Mouse (Mus musculus) CH12.LX (cell line): ENCODE measurements around the gene Tcp11l2. TPM values are rescaled to one million over a fixed set of nuclear protein-coding genes. Genes with fewer than 3 reads are reported as not detected.

Experiments
- DNase-seq: peaks from one replicate; pipeline ENCODE4 v3.0.0-alpha.2; 2013; ENCODE audit errors: extremely low read depth
- H3K27ac ChIP-seq: 2 replicates; pipeline ENCODE4 v1.5.1; 2012; ENCODE audit warnings: low read depth, mild to moderate bottlenecking, control low read depth, moderate library complexity; ENCODE audit not compliant: insufficient read depth
- H3K27me3 ChIP-seq: replicated peaks from 2 replicates; pipeline ENCODE3; 2012; ENCODE audit warnings: inconsistent platforms
- H3K36me3 ChIP-seq, 2 experiments: replicated peaks in 1 of 2; 2 replicates each; pipeline versions ENCODE3 to v1.6.1; 2012; ENCODE audit warnings: inconsistent platforms in 1 of 2, low read length in 1 of 2, mild to moderate bottlenecking in 1 of 2, mixed read lengths in 1 of 2, moderate library complexity in 1 of 2; ENCODE audit not compliant: control insufficient read depth in 1 of 2, insufficient read depth in 1 of 2
- H3K4me1 ChIP-seq, 2 experiments: 2 replicates each; pipeline ENCODE4 v1.6.1; 2012; ENCODE audit warnings: inconsistent platforms in 1 of 2, moderate library complexity in 1 of 2; ENCODE audit not compliant: insufficient read depth in 2 of 2, control insufficient read depth in 1 of 2
- H3K4me2 ChIP-seq: 2 replicates; pipeline ENCODE4 v1.6.1; 2012; ENCODE audit warnings: low read depth, mild to moderate bottlenecking, control low read depth; ENCODE audit not compliant: poor library complexity, insufficient read depth, severe bottlenecking
- H3K4me3 ChIP-seq, 3 experiments: fragments of 150-350 bp in 1 of 3; sonication (generic) in 1 of 3; replicated peaks in 1 of 3; 2 replicates each; pipeline versions ENCODE3 to v1.5.1; 2011 to 2012; ENCODE audit warnings: low read depth in 2 of 3, low read length in 2 of 3, mild to moderate bottlenecking in 2 of 3, moderate library complexity in 2 of 3, control low read depth in 1 of 3, improper control_type of control experiment in 1 of 3, inconsistent platforms in 1 of 3, mixed read lengths in 1 of 3; ENCODE audit not compliant: poor library complexity in 1 of 3
- H3K79me2 ChIP-seq: replicated peaks from 2 replicates; pipeline ENCODE4 v1.6.1; 2012; ENCODE audit warnings: mild to moderate bottlenecking, moderate library complexity; ENCODE audit not compliant: control insufficient read depth, poor library complexity, insufficient read depth, severe bottlenecking; ENCODE audit errors: extremely low read depth
- H3K9ac ChIP-seq: 2 replicates; pipeline ENCODE4 v1.6.1; 2012; ENCODE audit warnings: low read depth, mild to moderate bottlenecking, control low read depth, moderate library complexity; ENCODE audit not compliant: insufficient read depth
- H3K9me3 ChIP-seq: replicated peaks from 2 replicates; pipeline ENCODE3; 2012; ENCODE audit warnings: low read length, inconsistent platforms, mixed read lengths
- BHLHE40 ChIP-seq: IDR thresholded peaks from 2 replicates; pipeline ENCODE4 v1.6.1; 2011; ENCODE audit warnings: mild to moderate bottlenecking, low read depth, low read length, improper control_type of control experiment
- CHD2 ChIP-seq: IDR thresholded peaks from 2 replicates; pipeline ENCODE4 v1.6.1; 2011; ENCODE audit warnings: low read length, improper control_type of control experiment
- CTCF ChIP-seq, 2 experiments: IDR thresholded peaks in 1 of 2; conservative IDR thresholded peaks in 1 of 2; 2 replicates each; pipeline ENCODE4 v1.5.1; 2011 to 2012; ENCODE audit warnings: low read depth in 2 of 2, low read length in 2 of 2, improper control_type of control experiment in 1 of 2, inconsistent platforms in 1 of 2, mild to moderate bottlenecking in 1 of 2, moderate library complexity in 1 of 2
- ELF1 ChIP-seq: IDR thresholded peaks from 2 replicates; pipeline ENCODE4 v1.6.1; 2014; ENCODE audit warnings: low read depth, mild to moderate bottlenecking, inconsistent platforms, low read length, improper control_type of control experiment
- ETS1 ChIP-seq: conservative IDR thresholded peaks from 2 replicates; pipeline ENCODE4 v1.6.1; 2012; ENCODE audit warnings: low read depth, mild to moderate bottlenecking, inconsistent platforms, low read length, improper control_type of control experiment, moderate library complexity
- IRF4 ChIP-seq: IDR thresholded peaks from 2 replicates; pipeline ENCODE4 v1.6.1; 2014; ENCODE audit warnings: low read depth, mild to moderate bottlenecking, inconsistent platforms, low read length, improper control_type of control experiment
- KAT2A ChIP-seq: IDR thresholded peaks from 2 replicates; pipeline ENCODE4 v1.6.1; 2012; ENCODE audit warnings: low read length, improper control_type of control experiment, inconsistent platforms; ENCODE audit not compliant: insufficient replicate concordance
- MAX ChIP-seq: IDR thresholded peaks from 2 replicates; pipeline ENCODE4 v1.6.1; 2011; ENCODE audit warnings: low read length, improper control_type of control experiment
- MAZ ChIP-seq: IDR thresholded peaks from 2 replicates; pipeline ENCODE4 v1.6.1; 2012; ENCODE audit warnings: low read depth, mild to moderate bottlenecking, inconsistent platforms, low read length, improper control_type of control experiment, moderate library complexity
- MEF2A ChIP-seq: IDR thresholded peaks from 2 replicates; pipeline ENCODE4 v1.6.1; 2014; ENCODE audit warnings: low read depth, mild to moderate bottlenecking, inconsistent platforms, low read length, improper control_type of control experiment, borderline replicate concordance
- MYC ChIP-seq: IDR thresholded peaks from 2 replicates; pipeline ENCODE4 v1.6.1; 2011; ENCODE audit warnings: low read depth, mild to moderate bottlenecking, improper control_type of control experiment, low read length
- POLR2AphosphoS2 ChIP-seq: IDR thresholded peaks from 2 replicates; pipeline ENCODE4 v1.6.1; 2011; ENCODE audit warnings: low read depth, low read length, improper control_type of control experiment
- RAD21 ChIP-seq: IDR thresholded peaks from 2 replicates; pipeline ENCODE4 v1.6.1; 2011; ENCODE audit warnings: low read depth, mild to moderate bottlenecking, low read length, improper control_type of control experiment, moderate library complexity
- SIN3A ChIP-seq: IDR thresholded peaks from 2 replicates; pipeline ENCODE4 v1.6.1; 2012; ENCODE audit warnings: low read length, improper control_type of control experiment, inconsistent platforms
- SMC3 ChIP-seq: IDR thresholded peaks from 2 replicates; pipeline ENCODE4 v1.6.1; 2011; ENCODE audit warnings: low read depth, low read length, improper control_type of control experiment
- UBTF ChIP-seq: IDR thresholded peaks from 2 replicates; pipeline ENCODE4 v1.6.1; 2012; ENCODE audit warnings: low read depth, mild to moderate bottlenecking, inconsistent platforms, low read length, improper control_type of control experiment, moderate library complexity
- ZKSCAN1 ChIP-seq: IDR thresholded peaks from 2 replicates; pipeline ENCODE4 v1.6.1; 2012; ENCODE audit warnings: low read depth, inconsistent platforms, low read length, improper control_type of control experiment, borderline replicate concordance
- ZMIZ1 ChIP-seq: IDR thresholded peaks from 2 replicates; pipeline ENCODE4 v1.6.1; 2012; ENCODE audit warnings: low read depth, mild to moderate bottlenecking, inconsistent platforms, low read length, improper control_type of control experiment
- ZNF384 ChIP-seq: IDR thresholded peaks from 2 replicates; pipeline ENCODE4 v1.6.1; 2012; ENCODE audit warnings: low read depth, low read length, improper control_type of control experiment, inconsistent platforms
- dilution Hi-C: fragments of 300-500 bp; cut with MboI; formaldehyde crosslinking; loops from 2 replicates; pipeline ENCODE4 v1.14.3; 2020; ENCODE audit warnings: low sequenced_read_pairs; ENCODE audit not compliant: extremely low pct_unique_long_range_greater_than_20kb, extremely low pct_ligation_motif_present
- in situ Hi-C: fragments of 300-500 bp; cut with MboI; formaldehyde crosslinking; loops from 3 replicates; pipeline ENCODE4 v1.14.3; 2019; ENCODE audit warnings: low sequenced_read_pairs, low pct_ligation_motif_present, low pct_unique_long_range_greater_than_20kb, mixed read lengths
- polyA plus RNA-seq: library from polyadenylated mRNA; unstranded; fragments of >175 nt; gene quantifications from 2 replicates; pipeline ENCODE4 v1.2.1, GENCODE M21; 2012; ENCODE audit warnings: low read depth; ENCODE audit not compliant: insufficient read length
- total RNA-seq, 2 experiments: library from RNA; depleted of rRNA; stranded (reverse); fragments of 300-350 nt in 1 of 2; fragments of >200 nt in 1 of 2; gene quantifications; 2 replicates each; pipeline ENCODE4 v1.2.3; 2012 to 2014

The Tcp11l2 gene
- total and polyA plus RNA-seq, 3 experiments: 2.6 to 6.0 (median 2.9) TPM

DNA sequence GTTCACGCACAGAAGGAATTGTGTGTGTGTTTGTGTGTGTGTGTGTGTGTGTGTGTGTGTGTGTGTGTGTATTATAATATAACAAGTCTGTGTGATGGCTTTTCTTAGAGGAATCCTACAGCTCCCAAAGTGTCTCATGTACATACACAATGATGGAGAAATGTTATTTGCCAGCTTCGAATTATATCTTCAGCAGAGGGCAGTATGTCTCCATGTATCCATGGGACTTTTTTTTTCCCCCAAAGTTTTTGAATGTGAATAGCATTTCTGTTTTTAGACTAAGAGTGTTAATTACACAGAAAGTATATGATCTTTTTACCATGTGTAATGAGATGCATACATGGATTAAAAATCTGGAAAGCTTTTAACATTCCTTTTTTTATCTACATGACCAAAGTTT lies 65.2 kb downstream of the Tcp11l2 start:
- Histone ChIP-seq H3K27ac (no peak overlapping the region), H3K79me2 (no peaks in the 10 kb centered on the region), H3K9ac (no peak overlapping the region), H3K4me3 (no peak overlapping the region), H3K9me3 (no peaks in the 10 kb centered on the region), H3K4me2 (no peak overlapping the region), H3K4me1 (peaks cover 8 to 31% of the 10 kb centered on the region in 2 experiments), H3K36me3 (peaks cover 22 to 68% of the 10 kb centered on the region in 2 experiments), H3K27me3 (no peaks in the 10 kb centered on the region)
- dilution Hi-C loops: no loop called here
- DNase-seq: no peak
- in situ Hi-C loops: loop anchor here (10.0 kb wide), 1 partner anchor 393 kb away; no protein-coding TSS in a partner anchor
- TF ChIP-seq MYC (no peak), POLR2AphosphoS2 (no peak), ZMIZ1 (no peak), SIN3A (no peak), ETS1 (no peak), ZNF384 (peak; percentile 78), SMC3 (peak; percentile 19), RAD21 (peak; percentile 47), IRF4 (no peak), CTCF (conservative IDR thresholded peaks at IDR 0.05 in 1 of 2, IDR thresholded peaks at IDR 0.05 in 1 of 2; ENCODE audit: low read depth in 2 of 2, low read length in 2 of 2) (peak in 1 of 2 experiments; percentile 39; a peak in 2 of 4 replicates), ZKSCAN1 (no peak)

DNA sequence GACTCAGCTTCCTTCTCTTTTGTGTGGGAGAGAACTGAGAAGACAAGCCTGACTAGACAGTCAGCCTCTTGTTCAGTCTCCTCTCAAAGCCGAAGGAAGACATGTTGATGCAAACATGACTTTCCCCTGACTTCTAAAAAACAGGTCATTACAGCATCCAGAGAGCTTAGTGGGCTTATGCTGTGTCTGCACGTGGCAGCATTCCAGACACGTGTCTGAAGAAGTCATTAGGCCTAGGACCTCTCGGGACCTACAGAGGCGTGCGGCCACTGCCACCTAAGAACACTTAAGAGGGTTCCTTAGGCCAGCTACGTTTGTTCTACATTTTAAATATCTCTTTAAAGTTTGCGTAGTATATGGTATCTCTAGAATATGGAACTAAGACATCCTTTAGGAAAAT lies 69.5 kb downstream of the Tcp11l2 start:
- Histone ChIP-seq H3K27ac (peak overlapping the region; percentile 39; the same call in 1 of the 2 replicates), H3K36me3 (peaks cover 7 to 66% of the 10 kb centered on the region in 2 experiments), H3K9ac (peak overlapping the region; percentile 31; the same call in 1 of the 2 replicates), H3K79me2 (no peaks in the 10 kb centered on the region), H3K4me2 (no peak overlapping the region), H3K4me1 (peaks cover 11 to 54% of the 10 kb centered on the region in 2 experiments), H3K27me3 (no peaks in the 10 kb centered on the region), H3K4me3 (no peak overlapping the region), H3K9me3 (no peaks in the 10 kb centered on the region)
- TF ChIP-seq MAZ (no peak), MEF2A (0 out of 2 replicates have a peak, but pooled peaks have one; percentile 4), ZKSCAN1 (no peak), KAT2A (no peak), MYC (peak; percentile 73; the same call in 1 of the 2 replicates), ELF1 (no peak), UBTF (no peak), BHLHE40 (peak; percentile 64), CHD2 (0 out of 2 replicates have a peak, but pooled peaks have one; percentile 9), MAX (peak; percentile 36; the same call in 1 of the 2 replicates), RAD21 (no peak)
- in situ Hi-C loops (loop anchor here (10.0 kb wide), 1 partner anchor 389 kb away; no protein-coding TSS in a partner anchor), dilution Hi-C loops (no loop called here)
- no peak for DNase-seq
